In the genomic region with DNA sequence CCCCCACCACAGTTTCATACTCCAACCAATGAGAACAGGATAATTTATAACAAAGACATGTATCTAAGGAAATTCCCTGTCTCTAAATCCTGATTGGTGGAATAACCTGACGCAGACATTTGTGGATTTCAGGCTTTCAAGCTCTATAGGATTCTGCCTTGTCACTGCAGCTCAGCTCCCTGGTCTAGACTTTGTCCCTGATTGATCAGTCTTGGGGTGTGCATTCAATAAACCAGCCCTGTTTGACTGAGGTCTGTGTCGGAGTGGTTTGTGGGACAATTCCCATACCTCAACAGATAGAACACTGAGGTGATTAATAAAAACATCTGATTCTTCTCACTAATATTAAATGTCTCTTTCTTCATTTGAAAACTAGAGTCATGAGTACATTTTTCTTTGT, we compare ENCODE assay signal across 29 mouse cellular contexts. TPM values are rescaled to one million over a fixed set of nuclear protein-coding genes. Genes with fewer than 3 reads are reported as not detected.
A peak's percentile ranks its signal among the peaks of the same experiment; 100 is the strongest.
DNase-seq lines count a peak whose midpoint lies in the region; ATAC-seq and TF ChIP-seq lines count a peak whose summit lies in the region.
"Had no signal": no experiment of that assay in that cellular context is flagged by ENCODE, and none has a peak within 500 bp of the region (broad histone marks: within the 10 kb centered on the region; RNA-seq: fewer than 3 reads in every experiment).

No protein-coding gene starts in this region.

- no peaks in the 10 kb centered on the region for H3K79me2 ChIP-seq in liver, adult 2 months (ENCODE audit: control insufficient read depth, insufficient read depth, low read length)

- H3K27me3 ChIP-seq in liver, adult 2 months (ENCODE audit: control insufficient read depth, insufficient read depth, low read length) = no peaks in the 10 kb centered on the region
- H3K27me3 ChIP-seq in liver, embryonic 12.5 days (replicated peaks) = no peaks in the 10 kb centered on the region
- H3K27me3 ChIP-seq in liver, embryonic 15.5 days = no peaks in the 10 kb centered on the region
- H3K27me3 ChIP-seq: CH12.LX; embryonic facial prominence, embryonic 13.5 days; forebrain, embryonic 12.5 days; forebrain, embryonic 15.5 days; heart, embryonic 13.5 days; hindbrain, embryonic 12.5 days; hindbrain, embryonic 15.5 days; Patski had no signal

- H3K4me2 ChIP-seq in liver, embryonic 12.5 days = no peak overlapping the region
- H3K4me2 ChIP-seq in liver, embryonic 15.5 days = no peak overlapping the region
- H3K4me2 ChIP-seq: embryonic facial prominence, embryonic 13.5 days; forebrain, embryonic 12.5 days; forebrain, embryonic 15.5 days; heart, embryonic 13.5 days; hindbrain, embryonic 12.5 days; hindbrain, embryonic 15.5 days had no signal

- H3K4me3 ChIP-seq in liver, adult 2 months (ENCODE audit: insufficient read depth, low read depth, low read length) = no peak overlapping the region
- no peak overlapping the region for H3K4me3 ChIP-seq in liver, embryonic 12.5 days
- H3K4me3 ChIP-seq in liver, embryonic 15.5 days (replicated peaks) = no peak overlapping the region
- H3K4me3 ChIP-seq: embryonic facial prominence, embryonic 10.5 days; embryonic facial prominence, embryonic 13.5 days; erythroblast, embryonic 14.5 days; forebrain, embryonic 12.5 days; forebrain, embryonic 15.5 days; heart, embryonic 10.5 days; heart, embryonic 13.5 days; hindbrain, embryonic 12.5 days; hindbrain, embryonic 15.5 days had no signal

- DNase-seq in liver, adult 2 months (ENCODE audit: extremely low read depth, low read depth, low spot score) = peak; percentile 67
- DNase-seq in liver = no peak
- no peak for DNase-seq in right cerebral cortex, postnatal 14 days
- DNase-seq in heart, adult 8-10 months (ENCODE audit: low spot score) = no peak
- DNase-seq in right cerebral cortex, adult 18-20 months = no peak
- DNase-seq: adrenal gland, adult 2 months; adrenal gland, postnatal 14 days; B cell, adult 2 months; cerebellum, adult 11-12 months; cerebellum, adult 8-10 months; cerebellum, postnatal 10 days; cerebellum, postnatal 36 days; embryo, embryonic 11 days; gastrocnemius, postnatal 25 days; heart, adult 18-20 months had no signal

- WGBS in liver, adult 2 months = 31% methylated on average over 2 of the region's 2 CpGs
- WGBS in liver, embryonic 12.5 days (ENCODE audit: insufficient replicate concordance) = 89% methylated on average over 2 of the region's 2 CpGs
- 83% methylated on average over 2 of the region's 2 CpGs for WGBS in liver, embryonic 15.5 days (ENCODE audit: insufficient replicate concordance)

- H3K9ac ChIP-seq in liver, adult 2 months (ENCODE audit: low read depth, low read length) = no peak overlapping the region
- no peak overlapping the region for H3K9ac ChIP-seq in liver, embryonic 12.5 days
- no peak overlapping the region for H3K9ac ChIP-seq in liver, embryonic 15.5 days
- H3K9ac ChIP-seq: embryonic facial prominence, embryonic 13.5 days; forebrain, embryonic 12.5 days; forebrain, embryonic 15.5 days; heart, embryonic 13.5 days; hindbrain, embryonic 12.5 days; hindbrain, embryonic 15.5 days had no signal

- 0 out of 2 replicates have a peak overlapping the region, but pooled peaks have one; percentile 10 for H3K27ac ChIP-seq in liver, adult 2 months (replicated peaks; ENCODE audit: insufficient read depth, low read depth, low read length)
- no peak overlapping the region for H3K27ac ChIP-seq in liver, embryonic 12.5 days
- no peak overlapping the region for H3K27ac ChIP-seq in liver, embryonic 15.5 days (replicated peaks)
- H3K27ac ChIP-seq: embryonic facial prominence, embryonic 10.5 days; embryonic facial prominence, embryonic 13.5 days; forebrain, embryonic 12.5 days; forebrain, embryonic 15.5 days; heart, embryonic 10.5 days; heart, embryonic 13.5 days; hindbrain, embryonic 12.5 days; hindbrain, embryonic 15.5 days had no signal

- H3K4me1 ChIP-seq in liver, adult 2 months (ENCODE audit: control insufficient read depth, insufficient read depth, low read length) = peaks cover 17% of the 10 kb centered on the region
- H3K4me1 ChIP-seq in liver, embryonic 12.5 days = peaks cover 5% of the 10 kb centered on the region
- H3K4me1 ChIP-seq in liver, embryonic 15.5 days (replicated peaks) = peaks cover 8% of the 10 kb centered on the region
- H3K4me1 ChIP-seq: embryonic facial prominence, embryonic 13.5 days; forebrain, embryonic 12.5 days; forebrain, embryonic 15.5 days; heart, embryonic 10.5 days; heart, embryonic 13.5 days; hindbrain, embryonic 15.5 days had no signal

- H3K9me3 ChIP-seq in liver, embryonic 12.5 days (replicated peaks) = no peaks in the 10 kb centered on the region
- H3K9me3 ChIP-seq in liver, embryonic 15.5 days (replicated peaks) = no peaks in the 10 kb centered on the region
- H3K9me3 ChIP-seq: embryonic facial prominence, embryonic 10.5 days; embryonic facial prominence, embryonic 13.5 days; forebrain, embryonic 12.5 days; forebrain, embryonic 15.5 days; G1E; heart, embryonic 10.5 days; heart, embryonic 13.5 days; hindbrain, embryonic 12.5 days; hindbrain, embryonic 15.5 days had no signal

- no peaks in the 10 kb centered on the region for H3K36me3 ChIP-seq in liver, adult 2 months (ENCODE audit: control insufficient read depth, insufficient read depth, low read length)
- H3K36me3 ChIP-seq in liver, embryonic 12.5 days = peaks cover 12% of the 10 kb centered on the region
- H3K36me3 ChIP-seq in liver, embryonic 15.5 days (replicated peaks) = peaks cover 32% of the 10 kb centered on the region
- H3K36me3 ChIP-seq: embryonic facial prominence, embryonic 10.5 days; embryonic facial prominence, embryonic 13.5 days; forebrain, embryonic 12.5 days; forebrain, embryonic 15.5 days; heart, embryonic 10.5 days; heart, embryonic 13.5 days; hindbrain, embryonic 12.5 days; hindbrain, embryonic 15.5 days had no signal

- peak; percentile 71 for ATAC-seq in liver, embryonic 12.5 days
- ATAC-seq in liver, embryonic 15.5 days (ENCODE audit: insufficient read depth) = peak; percentile 54; the same call in 1 of the 2 replicates
- ATAC-seq: forebrain, embryonic 15.5 days; Patski had no signal

- no peak for TF ChIP-seq POLR2A in liver, adult 2 months (IDR thresholded peaks at IDR 0.05; ENCODE audit: extremely low read depth, insufficient read depth, low read length)

- TF ChIP-seq CTCF in liver, adult 2 months (IDR thresholded peaks at IDR 0.05; ENCODE audit: low read depth, low read length) = no peak

RNA-seq across cellular contexts. Expression of gene Lpar6, which starts 12.4 kb away (rescaled TPM):
- total RNA-seq in liver, adult 2 months (2014; rRNA removed) = 11.2 and 12.4 TPM in 2 replicates
- polyA plus RNA-seq in liver, adult 2 months (2012; rRNA removed) = 2.7 and 3.1 TPM in 2 replicates
- polyA plus RNA-seq in liver, embryonic 12.5 days (2016; fragmentation: Nextera tagmentation; extraction: Ambion mirVana) = 5.5 TPM in 2 replicates
- 4.8 and 4.9 TPM in 2 replicates for polyA plus RNA-seq in liver, embryonic 15.5 days (2015; fragmentation: Nextera tagmentation; extraction: Ambion mirVana)
- 1 to 10 TPM; 2.5 TPM for total RNA-seq in heart, adult 8-10 months (2022)
- polyA plus RNA-seq: erythroblast, embryonic 14.5 days had no signal
